Mouse (Mus musculus): ENCODE measurements around the gene Actg1. TPM values are rescaled to one million over a fixed set of nuclear protein-coding genes. Genes with fewer than 3 reads are reported as not detected.

Gene Actg1
- total RNA-seq, 2 experiments from 2014 or later = 341 to 637 TPM

DNA sequence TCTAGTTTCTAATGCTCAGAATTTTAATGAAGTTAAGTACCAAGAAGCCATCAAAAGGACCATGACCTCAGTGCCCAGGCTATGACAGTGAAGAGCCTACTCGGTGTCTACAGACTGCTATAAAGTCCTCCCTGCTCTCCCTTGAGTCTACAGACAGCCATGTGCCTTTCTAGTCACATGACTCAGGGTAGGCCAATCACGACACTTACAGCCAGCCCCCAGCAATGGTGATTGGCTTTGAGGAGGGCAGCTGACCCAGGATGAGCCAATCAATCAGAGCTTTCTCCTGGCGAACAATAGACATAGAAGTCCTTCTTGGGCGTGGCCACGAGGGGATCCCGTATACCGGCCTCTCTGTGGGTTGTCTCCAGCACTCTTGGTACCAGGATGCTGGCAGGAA is 50.6 kb downstream of the Actg1 start:
- ATAC-seq (replicated peaks; ENCODE audit: low FRiP score, poor library complexity, severe bottlenecking) = no peak

DNA sequence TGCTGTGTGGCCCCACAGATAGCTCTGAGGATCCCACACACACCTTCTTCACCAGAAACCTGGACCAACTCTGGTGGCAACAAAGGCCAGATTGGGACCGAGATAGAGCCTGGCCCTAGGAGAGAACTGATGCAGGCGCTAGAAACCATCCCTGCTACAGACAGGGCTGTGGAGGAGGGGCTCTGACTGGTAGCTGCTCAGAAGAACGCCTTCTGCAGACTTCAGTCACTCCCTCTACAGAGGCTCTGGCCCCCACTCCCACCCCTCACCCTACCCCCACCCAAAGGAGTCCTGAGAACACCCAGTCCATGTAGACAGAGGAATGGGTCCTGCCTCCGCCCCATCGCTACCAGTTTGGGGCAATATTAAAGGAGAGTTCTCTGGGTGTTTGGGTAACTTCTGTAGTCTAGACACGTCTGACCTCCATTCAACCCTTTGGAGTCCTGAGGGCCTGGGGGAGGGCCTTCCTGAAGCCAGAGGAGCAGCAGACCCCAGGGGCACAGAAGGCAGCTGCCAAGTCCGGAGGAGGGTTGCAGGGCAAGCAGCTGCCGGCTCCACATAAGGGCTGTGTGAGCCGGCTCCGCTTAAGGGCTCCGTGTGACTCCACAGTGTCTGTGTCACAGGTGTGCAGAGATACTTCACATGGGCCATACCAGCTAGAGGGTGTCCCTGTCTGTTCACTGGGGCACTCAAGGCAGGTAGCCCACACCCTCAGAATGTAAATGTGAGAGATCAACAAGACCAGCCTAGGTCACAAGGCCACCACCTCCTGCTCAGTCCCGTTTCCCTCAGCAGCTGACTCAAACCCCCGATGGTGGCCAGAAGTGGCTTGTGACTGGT is 51.8 kb downstream of the Actg1 start:
- ATAC-seq (replicated peaks; ENCODE audit: low FRiP score, poor library complexity, severe bottlenecking) = no peak

Other genes with a start within 250 kb of the Actg1 start
- 1.5 and 1.9 TPM in 2 replicates for gene Tepsin, start 249.8 kb downstream of the Actg1 start, total RNA-seq (2015; ENCODE audit: low replicate concordance)
- 1.1 and 3.8 TPM in 2 replicates for gene Tepsin, start 249.8 kb downstream of the Actg1 start, total RNA-seq (2017; ENCODE audit: low replicate concordance)
- gene Ndufaf8, start 249.6 kb downstream of the Actg1 start, total RNA-seq (2015; ENCODE audit: low replicate concordance) = 0.96 and 3.3 TPM in 2 replicates
- gene Ndufaf8, start 249.6 kb downstream of the Actg1 start, total RNA-seq (2017; ENCODE audit: low replicate concordance) = 1.4 and 5.3 TPM in 2 replicates
- gene Slc38a10, start 197.2 kb downstream of the Actg1 start, total RNA-seq (2015; ENCODE audit: low replicate concordance) = 7.7 and 10.7 TPM in 2 replicates
- gene Slc38a10, start 197.2 kb downstream of the Actg1 start, total RNA-seq (2017; ENCODE audit: low replicate concordance) = 22.4 and 39.9 TPM in 2 replicates
- 2.1 and 3.3 TPM in 2 replicates for gene Bahcc1, start 115.6 kb downstream of the Actg1 start, total RNA-seq (2015; ENCODE audit: low replicate concordance)
- 0.84 and 2.0 TPM in 2 replicates for gene Bahcc1, start 115.6 kb downstream of the Actg1 start, total RNA-seq (2017; ENCODE audit: low replicate concordance)
- gene Fscn2, start 13.0 kb upstream of the Actg1 start, total RNA-seq (2015; ENCODE audit: low replicate concordance) = not detected in 2 replicates
- not detected in 2 replicates for gene Fscn2, start 13.0 kb upstream of the Actg1 start, total RNA-seq (2017; ENCODE audit: low replicate concordance)
- 0.96 and 3.6 TPM in 2 replicates for gene Faap100, start 30.2 kb upstream of the Actg1 start, total RNA-seq (2015; ENCODE audit: low replicate concordance)
- gene Faap100, start 30.2 kb upstream of the Actg1 start, total RNA-seq (2017; ENCODE audit: low replicate concordance) = 1.4 and 2.9 TPM in 2 replicates
- 16.1 and 17.6 TPM in 2 replicates for gene Nploc4, start 89.2 kb upstream of the Actg1 start, total RNA-seq (2015; ENCODE audit: low replicate concordance)
- 24.6 and 31.8 TPM in 2 replicates for gene Nploc4, start 89.2 kb upstream of the Actg1 start, total RNA-seq (2017; ENCODE audit: low replicate concordance)
- 1.3 TPM in 1 of 2 replicates, not detected in the other for gene Tspan10, start 94.1 kb upstream of the Actg1 start, total RNA-seq (2015; ENCODE audit: low replicate concordance)
- gene Tspan10, start 94.1 kb upstream of the Actg1 start, total RNA-seq (2017; ENCODE audit: low replicate concordance) = not detected in 2 replicates
- not detected in 2 replicates for gene Pde6g, start 105.0 kb upstream of the Actg1 start, total RNA-seq (2015; ENCODE audit: low replicate concordance)
- gene Pde6g, start 105.0 kb upstream of the Actg1 start, total RNA-seq (2017; ENCODE audit: low replicate concordance) = not detected in 2 replicates
- gene Oxld1, start 109.5 kb upstream of the Actg1 start, total RNA-seq (2015; ENCODE audit: low replicate concordance) = 7.3 TPM in 1 of 2 replicates, not detected in the other
- gene Oxld1, start 109.5 kb upstream of the Actg1 start, total RNA-seq (2017; ENCODE audit: low replicate concordance) = 6.1 and 6.9 TPM in 2 replicates
- 1.5 and 2.1 TPM in 2 replicates for gene Ccdc137, start 109.6 kb upstream of the Actg1 start, total RNA-seq (2015; ENCODE audit: low replicate concordance)
- 1.5 and 16.8 TPM in 2 replicates for gene Ccdc137, start 109.6 kb upstream of the Actg1 start, total RNA-seq (2017; ENCODE audit: low replicate concordance)
- 4.2 and 5.9 TPM in 2 replicates for gene Arl16, start 119.1 kb upstream of the Actg1 start, total RNA-seq (2015; ENCODE audit: low replicate concordance)
- gene Arl16, start 119.1 kb upstream of the Actg1 start, total RNA-seq (2017; ENCODE audit: low replicate concordance) = 3.3 TPM in 1 of 2 replicates, not detected in the other
- 12.1 and 16.1 TPM in 2 replicates for gene Mrpl12, start 136.1 kb upstream of the Actg1 start, total RNA-seq (2015; ENCODE audit: low replicate concordance)
- 12.1 and 15.6 TPM in 2 replicates for gene Mrpl12, start 136.1 kb upstream of the Actg1 start, total RNA-seq (2017; ENCODE audit: low replicate concordance)
- 6.9 and 11.1 TPM in 2 replicates for gene Slc25a10, start 143.3 kb upstream of the Actg1 start, total RNA-seq (2015; ENCODE audit: low replicate concordance)
- 4.7 and 6.0 TPM in 2 replicates for gene Slc25a10, start 143.3 kb upstream of the Actg1 start, total RNA-seq (2017; ENCODE audit: low replicate concordance)
- not detected in 2 replicates for gene Gcgr, start 182.2 kb upstream of the Actg1 start, total RNA-seq (2015; ENCODE audit: low replicate concordance)
- gene Gcgr, start 182.2 kb upstream of the Actg1 start, total RNA-seq (2017; ENCODE audit: low replicate concordance) = not detected in 2 replicates
- gene Mcrip1, start 201.2 kb upstream of the Actg1 start, total RNA-seq (2015; ENCODE audit: low replicate concordance) = 8.1 and 17.6 TPM in 2 replicates
- gene Mcrip1, start 201.2 kb upstream of the Actg1 start, total RNA-seq (2017; ENCODE audit: low replicate concordance) = 3.2 and 9.6 TPM in 2 replicates
- gene Ppp1r27, start 202.6 kb upstream of the Actg1 start, total RNA-seq (2015; ENCODE audit: low replicate concordance) = not detected in 2 replicates
- gene Ppp1r27, start 202.6 kb upstream of the Actg1 start, total RNA-seq (2017; ENCODE audit: low replicate concordance) = not detected in 2 replicates
- gene P4hb, start 224.7 kb upstream of the Actg1 start, total RNA-seq (2015; ENCODE audit: low replicate concordance) = 108 and 148 TPM in 2 replicates
- 136 and 145 TPM in 2 replicates for gene P4hb, start 224.7 kb upstream of the Actg1 start, total RNA-seq (2017; ENCODE audit: low replicate concordance)
- gene Arhgdia, start 233.1 kb upstream of the Actg1 start, total RNA-seq (2015; ENCODE audit: low replicate concordance) = 101 and 127 TPM in 2 replicates
- 35.7 and 38.1 TPM in 2 replicates for gene Arhgdia, start 233.1 kb upstream of the Actg1 start, total RNA-seq (2017; ENCODE audit: low replicate concordance)
- gene Alyref, start 249.8 kb upstream of the Actg1 start, total RNA-seq (2015; ENCODE audit: low replicate concordance) = 60.6 and 67.8 TPM in 2 replicates
- gene Alyref, start 249.8 kb upstream of the Actg1 start, total RNA-seq (2017; ENCODE audit: low replicate concordance) = 86.1 and 86.4 TPM in 2 replicates
- gene Anapc11, start 249.9 kb upstream of the Actg1 start, total RNA-seq (2015; ENCODE audit: low replicate concordance) = 15.0 and 16.9 TPM in 2 replicates
- gene Anapc11, start 249.9 kb upstream of the Actg1 start, total RNA-seq (2017; ENCODE audit: low replicate concordance) = 0.56 and 6.5 TPM in 2 replicates